Mouse (Mus musculus) cortical plate, adult 2 months (tissue): ENCODE data around the gene Erg. TPM values are rescaled to one million over a fixed set of nuclear protein-coding genes. Genes with fewer than 3 reads are reported as not detected.

Experiments
- H3K27ac ChIP-seq: fragments of 200-500 bp; 2 replicates; pipeline ENCODE4 v1.5.1; 2012; ENCODE audit warnings: low read length, control low read depth, inconsistent platforms; ENCODE audit not compliant: insufficient read depth
- H3K4me1 ChIP-seq: fragments of 200-500 bp; 2 replicates; pipeline ENCODE4 v1.6.1; 2011; ENCODE audit warnings: low read length; ENCODE audit not compliant: control insufficient read depth, insufficient read depth
- H3K4me3 ChIP-seq: fragments of 200-500 bp; 2 replicates; pipeline ENCODE4 v1.5.1; 2011; ENCODE audit warnings: mild to moderate bottlenecking, low read length, control low read depth; ENCODE audit not compliant: insufficient read depth
- CTCF ChIP-seq: fragments of 200-500 bp; IDR thresholded peaks from 2 replicates; pipeline ENCODE4 v1.5.1; 2011; ENCODE audit warnings: mild to moderate bottlenecking, control low read depth, low read length; ENCODE audit not compliant: insufficient read depth; ENCODE audit errors: extremely low read depth
- POLR2A ChIP-seq: fragments of 200-500 bp; IDR thresholded peaks from 2 replicates; pipeline ENCODE4 v1.6.1; 2011; ENCODE audit warnings: mild to moderate bottlenecking, low read length, control low read depth; ENCODE audit not compliant: insufficient read depth; ENCODE audit errors: extremely low read depth
- polyA plus RNA-seq: library from polyadenylated mRNA; depleted of rRNA; stranded (reverse); fragments of >200 nt; gene quantifications from 2 replicates; pipeline ENCODE4 v1.2.3, GENCODE M21; 2012; rRNA removed

Erg gene
- polyA plus RNA-seq, 1 experiment = 6.4 TPM

DNA sequence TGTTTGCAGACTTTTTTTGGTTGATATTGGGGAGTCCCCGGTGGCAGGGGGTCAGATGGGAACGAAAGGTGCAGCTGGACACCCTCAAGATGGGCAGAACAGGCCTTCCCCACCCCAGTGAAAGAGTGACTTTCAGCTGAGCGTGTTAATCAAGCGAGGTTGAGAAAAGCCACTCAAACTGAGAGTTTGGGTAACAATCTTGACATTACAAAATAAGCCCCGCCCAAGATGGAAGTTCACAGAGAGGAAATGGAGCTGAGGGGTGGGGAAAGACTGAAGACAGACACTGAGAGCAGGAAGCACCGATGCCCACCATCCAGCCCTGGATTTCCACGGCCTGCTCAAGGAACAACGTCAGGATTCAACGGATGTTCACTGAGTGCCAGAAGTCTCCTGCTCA lies 237.8 kb downstream of the Erg start:
- Histone ChIP-seq H3K4me3 (no peak overlapping the region), H3K4me1 (no peaks in the 10 kb centered on the region), H3K27ac (no peak overlapping the region)
- TF ChIP-seq CTCF (no peak), POLR2A (no peak)

DNA sequence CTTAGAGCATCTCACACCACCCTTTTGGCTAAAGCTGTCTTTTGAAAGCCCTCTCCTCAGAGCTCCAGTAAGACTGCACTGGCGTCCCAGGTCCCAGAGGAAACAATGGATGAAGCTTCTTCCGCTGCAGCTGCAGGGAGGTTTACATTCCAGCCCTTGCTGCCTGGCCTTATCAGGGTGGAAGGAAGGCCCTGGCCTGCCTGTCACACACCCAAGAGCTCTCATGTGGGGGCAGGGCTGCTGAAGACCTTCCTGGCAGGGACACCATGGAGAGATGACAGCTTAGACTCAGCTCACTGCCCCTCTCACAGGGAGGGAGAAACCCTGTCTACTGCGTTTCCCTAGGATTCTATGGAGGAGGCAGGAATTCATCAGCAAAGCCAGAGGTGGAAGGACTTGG lies 239.2 kb downstream of the Erg start:
- TF ChIP-seq CTCF (no peak), POLR2A (no peak)

DNA sequence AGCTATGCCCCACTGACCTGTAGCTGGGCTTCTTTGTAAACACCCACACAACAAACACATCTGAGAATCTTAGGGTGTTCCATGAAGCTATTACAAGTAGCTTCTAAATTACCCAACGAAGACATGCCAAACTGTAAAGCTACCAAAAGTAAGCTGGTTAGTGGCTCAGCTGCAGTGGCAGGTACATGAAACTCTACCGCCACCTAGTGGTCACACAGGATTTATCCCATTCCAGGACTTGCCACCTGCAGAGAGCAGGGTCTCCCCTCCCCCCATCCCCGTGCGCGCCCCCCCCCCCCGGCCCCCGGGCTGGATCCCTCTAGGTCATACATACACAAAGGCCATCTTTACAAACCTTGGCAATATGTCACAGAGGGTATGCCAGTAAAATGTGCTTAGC lies 240.5 kb downstream of the Erg start:
- TF ChIP-seq CTCF = peak; percentile 86
- no peak for TF ChIP-seq POLR2A
- no peak overlapping the region for H3K4me3 ChIP-seq
- no peaks in the 10 kb centered on the region for H3K4me1 ChIP-seq
- no peak overlapping the region for H3K27ac ChIP-seq

More for the DNA sequence above, 239.2 kb downstream of the Erg start:
- no peaks in the 10 kb centered on the region for H3K4me1 ChIP-seq
- H3K27ac ChIP-seq = no peak overlapping the region
- no peak overlapping the region for H3K4me3 ChIP-seq

DNA sequence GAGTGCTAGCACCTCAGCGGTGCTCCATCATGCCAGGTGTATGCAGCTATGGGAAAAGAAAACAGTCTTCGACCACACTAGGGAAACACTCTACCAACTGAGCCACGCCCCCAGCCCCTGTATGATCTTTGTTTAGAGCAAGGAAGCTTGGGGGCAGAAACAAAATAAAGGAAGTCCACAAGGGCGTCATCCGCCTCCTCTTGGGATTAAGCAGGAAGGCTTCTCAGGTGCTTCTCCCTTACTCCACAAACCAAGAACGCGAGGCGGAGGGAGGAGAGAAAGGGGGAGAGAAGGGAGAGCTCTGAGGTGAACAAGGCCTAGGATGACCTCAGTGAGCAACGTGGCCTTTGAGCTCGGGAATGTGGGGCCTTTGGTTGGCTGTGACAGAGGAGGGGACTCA lies 241.4 kb downstream of the Erg start:
- H3K4me3 ChIP-seq = no peak overlapping the region
- H3K27ac ChIP-seq = no peak overlapping the region
- H3K4me1 ChIP-seq = no peaks in the 10 kb centered on the region
- TF ChIP-seq CTCF (no peak), POLR2A (no peak)

DNA sequence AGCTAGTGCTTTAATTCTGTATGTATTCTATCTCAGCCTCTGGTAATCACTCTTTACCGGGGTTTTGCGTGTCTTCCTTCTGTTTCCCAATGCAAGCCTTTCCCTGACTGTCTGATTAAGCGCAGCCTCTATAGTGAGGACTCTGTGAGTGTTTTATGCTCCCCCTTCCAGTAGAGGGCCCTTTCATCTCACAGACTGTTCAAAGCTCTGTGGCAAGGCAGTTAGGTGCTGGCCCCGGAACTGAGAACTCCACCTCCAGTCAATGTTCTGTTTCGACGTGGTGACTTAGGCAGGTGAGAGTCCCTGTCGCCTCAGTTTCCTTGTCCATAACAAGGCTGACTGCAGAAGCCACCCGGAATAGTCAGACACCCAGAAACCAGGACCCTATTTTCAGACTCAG lies 244.4 kb downstream of the Erg start:
- no peak for TF ChIP-seq POLR2A
- no peak for TF ChIP-seq CTCF
- no peaks in the 10 kb centered on the region for H3K4me1 ChIP-seq
- H3K27ac ChIP-seq = no peak overlapping the region
- no peak overlapping the region for H3K4me3 ChIP-seq

DNA sequence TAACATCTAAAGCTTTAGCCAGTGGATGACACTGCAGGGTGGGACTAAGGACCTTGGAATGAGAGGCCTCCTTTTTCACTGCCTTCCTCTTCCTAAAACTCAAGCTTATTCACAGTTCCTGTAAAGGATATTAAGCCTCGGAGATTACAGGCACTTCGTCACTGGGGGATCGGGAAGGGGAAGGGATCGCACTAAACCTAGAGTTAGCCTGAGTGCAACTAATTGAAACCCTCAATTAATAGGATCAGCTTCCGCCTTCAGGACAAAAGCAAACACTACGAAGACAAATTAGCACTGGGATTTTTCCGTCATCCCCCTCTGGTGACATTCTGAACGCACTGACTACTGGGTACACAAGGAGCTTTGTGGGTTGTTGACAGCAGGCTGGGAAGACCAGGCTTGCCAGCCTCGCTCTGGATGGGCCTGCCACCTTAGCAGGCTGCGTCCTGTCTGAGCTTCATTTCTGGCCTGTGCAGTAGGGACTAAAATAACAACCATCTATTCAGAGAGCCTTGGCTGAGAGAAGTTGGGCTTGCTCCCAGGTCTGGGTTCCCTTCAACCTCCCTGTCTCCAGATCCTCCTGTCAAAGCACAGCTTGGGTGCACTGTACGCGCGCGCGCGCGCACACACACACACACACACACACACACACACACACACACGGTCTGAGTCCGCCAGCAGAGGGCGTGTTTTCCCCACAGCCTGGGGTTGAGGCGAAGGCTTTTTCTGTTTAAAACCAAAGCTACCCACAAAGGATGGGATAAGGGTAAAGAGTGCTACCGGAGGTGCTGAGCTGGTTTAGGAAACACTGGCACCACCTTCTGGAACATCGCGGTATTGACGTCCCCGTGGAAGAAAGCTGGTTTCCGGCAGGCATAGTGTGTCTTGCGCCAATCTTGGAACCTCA lies 245.3 kb downstream of the Erg start:
- no peaks in the 10 kb centered on the region for H3K4me1 ChIP-seq
- H3K4me3 ChIP-seq = no peak overlapping the region
- H3K27ac ChIP-seq = no peak overlapping the region
- TF ChIP-seq CTCF (peak; percentile 87), POLR2A (no peak)

DNA sequence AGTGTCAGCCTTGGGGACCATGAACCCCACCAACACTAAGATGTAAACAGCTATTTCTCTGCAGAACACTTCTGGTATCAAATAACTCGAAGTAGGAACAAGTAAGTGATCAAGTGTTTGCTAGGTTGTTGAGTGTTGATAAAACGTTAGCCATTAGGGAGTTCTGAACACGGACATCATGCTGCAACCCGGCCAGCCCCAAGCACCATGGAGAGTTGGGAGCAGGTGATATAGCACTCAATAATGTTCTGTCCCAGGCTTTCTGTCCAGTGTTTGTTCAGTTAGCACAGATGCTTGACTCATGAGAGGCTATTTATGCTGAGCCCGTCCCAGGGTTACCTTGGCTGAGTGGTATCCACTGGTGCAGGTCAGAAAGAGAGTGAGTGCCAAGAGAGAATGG lies 254.2 kb downstream of the Erg start:
- no peak overlapping the region for H3K27ac ChIP-seq
- H3K4me3 ChIP-seq = no peak overlapping the region
- TF ChIP-seq CTCF = no peak
- TF ChIP-seq POLR2A = no peak
- 0 out of 2 replicates have a peak, but pooled peaks cover 2% of the 10 kb centered on the region for H3K4me1 ChIP-seq

DNA sequence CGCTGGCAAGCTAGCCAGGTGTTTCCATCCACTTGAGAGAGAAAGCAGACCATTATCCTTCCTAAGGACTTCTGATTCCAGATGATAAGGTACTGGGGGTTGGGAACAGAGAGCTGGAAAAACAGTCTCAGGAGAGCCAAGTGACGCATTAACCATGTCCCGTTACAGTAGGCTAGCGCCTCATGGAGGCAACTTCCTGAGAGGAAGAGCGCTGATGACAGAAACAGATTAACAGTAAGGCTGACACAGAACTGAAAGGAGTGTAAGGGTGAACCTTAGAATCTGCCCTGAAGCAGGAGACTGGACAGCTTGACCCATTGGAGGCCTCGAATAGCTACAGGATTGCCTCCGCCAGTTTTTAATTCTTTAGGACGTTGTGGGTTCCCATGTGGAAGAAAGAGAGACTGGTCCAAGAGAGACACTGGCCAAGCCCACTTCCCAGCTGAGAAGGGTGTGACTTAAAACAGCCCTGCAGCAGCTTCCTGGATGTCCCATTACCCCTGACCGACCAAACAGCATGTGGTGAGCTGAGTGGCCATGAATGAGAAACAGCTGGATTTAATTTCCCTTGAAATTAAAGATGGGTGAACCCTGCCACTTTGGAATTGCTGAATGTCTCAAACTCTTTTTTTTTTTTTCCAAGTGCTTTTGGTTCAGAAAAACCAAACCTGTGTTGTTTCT lies 264.3 kb downstream of the Erg start:
- no peak overlapping the region for H3K27ac ChIP-seq
- no peaks in the 10 kb centered on the region for H3K4me1 ChIP-seq
- TF ChIP-seq CTCF (no peak), POLR2A (no peak)
- no peak overlapping the region for H3K4me3 ChIP-seq

Other genes starting within 250 kb of the Erg start
- 36.2 and 36.4 TPM in 2 replicates for gene Ets2, start 115.5 kb upstream of the Erg start, polyA plus RNA-seq